Mouse (Mus musculus) MEL (cell line): Measurements from ENCODE around the gene Dot1l. TPM values are rescaled to one million over a fixed set of nuclear protein-coding genes. Genes with fewer than 3 reads are reported as not detected.

Experiments
- DNase-seq: peaks from one replicate; pipeline ENCODE4 v3.0.0; 2011; ENCODE audit warnings: low read depth, low spot score
- H3K27ac ChIP-seq: 2 replicates; pipeline ENCODE4 v1.5.1; 2012; ENCODE audit warnings: low read depth, mild to moderate bottlenecking, control low read depth, low read length, moderate library complexity; ENCODE audit not compliant: control insufficient read depth
- H3K27me3 ChIP-seq, 2 experiments: fragments of 150-350 bp in 1 of 2; sonication (generic) in 1 of 2; 2 replicates each; pipeline ENCODE4 v1.6.1; 2012; ENCODE audit warnings: low read length in 2 of 2, mild to moderate bottlenecking in 2 of 2, improper control_type of control experiment in 1 of 2, moderate library complexity in 1 of 2; ENCODE audit not compliant: insufficient read depth in 2 of 2, control insufficient read depth in 1 of 2
- H3K36me3 ChIP-seq, 2 experiments: 2 replicates each; pipeline ENCODE4 v1.6.1; 2012 to 2014; ENCODE audit warnings: low read length in 2 of 2, improper control_type of control experiment in 1 of 2, inconsistent platforms in 1 of 2, mild to moderate bottlenecking in 1 of 2; ENCODE audit not compliant: insufficient read depth in 2 of 2, control insufficient read depth in 1 of 2
- H3K4me1 ChIP-seq, 2 experiments: fragments of 150-350 bp in 1 of 2; sonication (generic) in 1 of 2; 2 replicates each; pipeline ENCODE4 v1.6.1; 2012; ENCODE audit warnings: low read length in 2 of 2, improper control_type of control experiment in 1 of 2, mild to moderate bottlenecking in 1 of 2; ENCODE audit not compliant: insufficient read depth in 2 of 2, control insufficient read depth in 1 of 2
- H3K4me3 ChIP-seq, 2 experiments: fragments of 150-350 bp in 1 of 2; sonication (generic) in 1 of 2; 2 replicates each; pipeline ENCODE4 v1.5.1; 2012; ENCODE audit warnings: low read depth in 2 of 2, low read length in 2 of 2, mild to moderate bottlenecking in 2 of 2, moderate library complexity in 2 of 2, control low read depth in 1 of 2, improper control_type of control experiment in 1 of 2; ENCODE audit not compliant: control insufficient read depth in 1 of 2, insufficient read depth in 1 of 2
- H3K79me2 ChIP-seq: 2 replicates; pipeline ENCODE4 v1.6.1; 2012; ENCODE audit warnings: mild to moderate bottlenecking, low read length, moderate library complexity; ENCODE audit not compliant: control insufficient read depth, poor library complexity, insufficient read depth
- H3K9ac ChIP-seq: 2 replicates; pipeline ENCODE4 v1.6.1; 2012; ENCODE audit warnings: low read depth, mild to moderate bottlenecking, control low read depth, low read length, moderate library complexity; ENCODE audit not compliant: control insufficient read depth, poor library complexity, severe bottlenecking
- H3K9me3 ChIP-seq: fragments of 150-350 bp; sonication (generic); replicated peaks from 2 replicates; pipeline ENCODE4 v1.6.1; 2012; ENCODE audit warnings: mild to moderate bottlenecking, low read length, improper control_type of control experiment, moderate library complexity; ENCODE audit not compliant: insufficient read depth
- CHD1 ChIP-seq: IDR thresholded peaks from 2 replicates; pipeline ENCODE4 v1.6.1; 2012; ENCODE audit warnings: low read depth, mild to moderate bottlenecking, inconsistent platforms, low read length, improper control_type of control experiment
- CTCF ChIP-seq, 3 experiments: IDR thresholded peaks in 2 of 3; conservative IDR thresholded peaks in 1 of 3; 2 replicates each; pipeline ENCODE4 v1.5.1; 2011 to 2012; ENCODE audit warnings: low read length in 3 of 3, low read depth in 2 of 3, mild to moderate bottlenecking in 2 of 3, improper control_type of control experiment in 1 of 3, inconsistent platforms in 1 of 3, mixed read lengths in 1 of 3, moderate library complexity in 1 of 3; ENCODE audit not compliant: control insufficient read depth in 1 of 3, insufficient read depth in 1 of 3, poor library complexity in 1 of 3, severe bottlenecking in 1 of 3
- E2F4 ChIP-seq: IDR thresholded peaks from 2 replicates; pipeline ENCODE4 v1.6.1; 2011; ENCODE audit warnings: low read depth, low read length, improper control_type of control experiment, borderline replicate concordance
- ELF1 ChIP-seq: IDR thresholded peaks from 2 replicates; pipeline ENCODE4 v1.6.1; 2014; ENCODE audit warnings: low read depth, mild to moderate bottlenecking, inconsistent platforms, low read length, improper control_type of control experiment, moderate library complexity
- EP300 ChIP-seq, 2 experiments: IDR thresholded peaks; 2 replicates each; pipeline ENCODE4 v1.6.1; 2011; ENCODE audit warnings: improper control_type of control experiment in 2 of 2, low read length in 2 of 2, low read depth in 1 of 2, mild to moderate bottlenecking in 1 of 2
- ETS1 ChIP-seq: IDR thresholded peaks from 2 replicates; pipeline ENCODE4 v1.6.1; 2012; ENCODE audit warnings: low read depth, mild to moderate bottlenecking, inconsistent platforms, low read length, improper control_type of control experiment, moderate library complexity
- GABPA ChIP-seq: IDR thresholded peaks from 2 replicates; pipeline ENCODE4 v1.6.1; 2012; ENCODE audit warnings: low read depth, mild to moderate bottlenecking, inconsistent platforms, low read length, improper control_type of control experiment, moderate library complexity
- JUND ChIP-seq: IDR thresholded peaks from 2 replicates; pipeline ENCODE4 v1.6.1; 2011; ENCODE audit warnings: low read depth, mild to moderate bottlenecking, improper control_type of control experiment, low read length
- MAFK ChIP-seq: IDR thresholded peaks from 2 replicates; pipeline ENCODE4 v1.6.1; 2011; ENCODE audit warnings: low read depth, mild to moderate bottlenecking, low read length, improper control_type of control experiment, borderline replicate concordance
- MAX ChIP-seq: IDR thresholded peaks from 2 replicates; pipeline ENCODE4 v1.6.1; 2011; ENCODE audit warnings: low read length, improper control_type of control experiment
- MAZ ChIP-seq: IDR thresholded peaks from 2 replicates; pipeline ENCODE4 v1.6.1; 2012; ENCODE audit warnings: low read depth, mild to moderate bottlenecking, inconsistent platforms, low read length, improper control_type of control experiment
- MYB ChIP-seq: IDR thresholded peaks from 2 replicates; pipeline ENCODE4 v1.6.1; 2011; ENCODE audit warnings: mild to moderate bottlenecking, low read depth, low read length, improper control_type of control experiment
- NELFE ChIP-seq: IDR thresholded peaks from 2 replicates; pipeline ENCODE4 v1.6.1; 2011; ENCODE audit warnings: low read depth, low read length, improper control_type of control experiment
- NRF1 ChIP-seq: IDR thresholded peaks from 2 replicates; pipeline ENCODE4 v1.6.1; 2014; ENCODE audit warnings: low read depth, mild to moderate bottlenecking, inconsistent platforms, low read length, improper control_type of control experiment, moderate library complexity; ENCODE audit not compliant: poor library complexity, insufficient read depth, severe bottlenecking
- POLR2A ChIP-seq, 2 experiments: IDR thresholded peaks; 2 replicates each; pipeline ENCODE4 v1.6.1; 2011 to 2012; ENCODE audit warnings: low read length in 2 of 2, mild to moderate bottlenecking in 2 of 2, control low read depth in 1 of 2, improper control_type of control experiment in 1 of 2, low read depth in 1 of 2, moderate library complexity in 1 of 2; ENCODE audit not compliant: control insufficient read depth in 1 of 2, insufficient read depth in 1 of 2, poor library complexity in 1 of 2
- POLR2AphosphoS2 ChIP-seq: IDR thresholded peaks from 2 replicates; pipeline ENCODE4 v1.6.1; 2011; ENCODE audit warnings: low read length, improper control_type of control experiment
- POLR2AphosphoS5 ChIP-seq: IDR thresholded peaks from 2 replicates; pipeline ENCODE4 v1.6.1; 2012; ENCODE audit warnings: low read depth, borderline replicate concordance, mild to moderate bottlenecking, inconsistent platforms, low read length, moderate library complexity, mixed read lengths
- RCOR1 ChIP-seq: IDR thresholded peaks from 2 replicates; pipeline ENCODE4 v1.6.1; 2012; ENCODE audit warnings: low read depth, mild to moderate bottlenecking, inconsistent platforms, low read length, improper control_type of control experiment
- TCF12 ChIP-seq: IDR thresholded peaks from 2 replicates; pipeline ENCODE4 v1.6.1; 2014; ENCODE audit warnings: low read depth, mild to moderate bottlenecking, inconsistent platforms, low read length, improper control_type of control experiment, moderate library complexity
- USF2 ChIP-seq, 2 experiments: IDR thresholded peaks; 2 replicates each; pipeline ENCODE4 v1.6.1; 2011 to 2012; ENCODE audit warnings: improper control_type of control experiment in 2 of 2, low read length in 2 of 2, borderline replicate concordance in 1 of 2, inconsistent platforms in 1 of 2, low read depth in 1 of 2, mild to moderate bottlenecking in 1 of 2; ENCODE audit not compliant: insufficient read depth in 1 of 2
- ZC3H11A ChIP-seq: IDR thresholded peaks from 2 replicates; pipeline ENCODE4 v1.6.1; 2012; ENCODE audit warnings: low read depth, mild to moderate bottlenecking, inconsistent platforms, low read length, improper control_type of control experiment
- ZKSCAN1 ChIP-seq: IDR thresholded peaks from 2 replicates; pipeline ENCODE4 v1.6.1; 2012; ENCODE audit warnings: low read depth, mild to moderate bottlenecking, inconsistent platforms, low read length, improper control_type of control experiment, moderate library complexity
- ZMIZ1 ChIP-seq: IDR thresholded peaks from 2 replicates; pipeline ENCODE4 v1.6.1; 2012; ENCODE audit warnings: low read depth, mild to moderate bottlenecking, inconsistent platforms, low read length, improper control_type of control experiment, moderate library complexity
- polyA plus RNA-seq, 2 experiments: library from polyadenylated mRNA; stranded (reverse) in 1 of 2; unstranded in 1 of 2; fragments of >175 nt in 1 of 2; fragments of >200 nt in 1 of 2; gene quantifications; 2 replicates each; pipeline versions ENCODE4 v1.2.1 to v1.2.4; 2012; ENCODE audit warnings: low replicate concordance in 2 of 2, low read depth in 1 of 2; ENCODE audit not compliant: insufficient read length in 2 of 2, insufficient read depth in 1 of 2, missing spikeins in 1 of 2
- total RNA-seq: library from RNA; depleted of rRNA; stranded (reverse); fragments of 300-350 nt; gene quantifications from 2 replicates; pipeline ENCODE4 v1.2.3, GENCODE M21; 2012

The Dot1l gene
- total and polyA plus RNA-seq, 3 experiments: 15.0 to 70.6 TPM; not detected in 1

DNA sequence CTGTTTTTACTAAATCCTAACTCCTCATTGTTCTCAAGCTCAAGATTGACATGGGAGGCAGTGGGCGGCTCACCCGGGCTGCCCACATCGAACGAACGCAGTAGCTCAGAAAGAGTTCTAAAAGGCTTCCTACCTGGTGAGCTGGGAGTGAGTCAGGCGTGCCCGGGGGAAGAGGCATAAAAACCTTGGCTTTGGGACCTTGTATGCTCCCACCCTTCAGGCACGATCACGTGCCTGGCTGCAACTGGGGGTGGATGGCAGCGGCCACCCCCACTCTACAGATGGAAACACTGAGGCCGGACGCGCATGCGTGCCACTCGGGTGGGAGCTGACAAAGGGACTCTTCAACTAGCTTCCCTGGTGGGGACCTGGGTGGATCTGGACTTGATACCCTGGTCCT is 87.3 kb downstream of the Dot1l start:
- Histone ChIP-seq H3K9me3 (no peaks in the 10 kb centered on the region), H3K27ac (no peak overlapping the region), H3K27me3 (no peaks in the 10 kb centered on the region; a peak in 1 of 4 replicates), H3K4me3 (no peak overlapping the region), H3K79me2 (no peaks in the 10 kb centered on the region), H3K9ac (no peak overlapping the region), H3K36me3 (no peaks in the 10 kb centered on the region), H3K4me1 (no peaks in the 10 kb centered on the region)
- DNase-seq: no peak
- TF ChIP-seq USF2 (IDR thresholded peaks at IDR 0.05; ENCODE audit: borderline replicate concordance in 1 of 2, insufficient read depth in 1 of 2, low read depth in 1 of 2, low read length in 2 of 2): no peak
- no peak for TF ChIP-seq NRF1
- TF ChIP-seq MYB: no peak
- TF ChIP-seq ZKSCAN1: no peak
- TF ChIP-seq MAZ: no peak
- no peak for TF ChIP-seq POLR2AphosphoS2
- no peak for TF ChIP-seq POLR2A (IDR thresholded peaks at IDR 0.05; ENCODE audit: control insufficient read depth in 1 of 2, insufficient read depth in 1 of 2, low read depth in 1 of 2, low read length in 2 of 2, poor library complexity in 1 of 2)
- no peak for TF ChIP-seq ZMIZ1
- no peak for TF ChIP-seq ETS1
- no peak for TF ChIP-seq RCOR1
- no peak for TF ChIP-seq POLR2AphosphoS5
- TF ChIP-seq CTCF (IDR thresholded peaks at IDR 0.05 in 2 of 3, conservative IDR thresholded peaks at IDR 0.05 in 1 of 3; ENCODE audit: control insufficient read depth in 1 of 3, insufficient read depth in 1 of 3, low read depth in 2 of 3, low read length in 3 of 3, poor library complexity in 1 of 3, severe bottlenecking in 1 of 3): no peak
- no peak for TF ChIP-seq GABPA
- no peak for TF ChIP-seq MAX
- no peak for TF ChIP-seq ZC3H11A
- TF ChIP-seq MAFK: no peak

GRCm38 (mm10) chr10:80843087-80843930 is 88.3 kb downstream of the Dot1l start:
- no peak overlapping the region for H3K4me3 ChIP-seq
- peaks cover 0 to 2% of the 10 kb centered on the region in 2 experiments; a peak in 1 of 4 replicates for H3K4me1 ChIP-seq
- no peaks in the 10 kb centered on the region; a peak in 1 of 4 replicates for H3K27me3 ChIP-seq
- TF ChIP-seq E2F4: no peak
- no peak for TF ChIP-seq ZC3H11A
- no peak for TF ChIP-seq MYB
- no peak for TF ChIP-seq TCF12
- no peak for TF ChIP-seq JUND
- no peak for TF ChIP-seq NELFE
- no peak for TF ChIP-seq CHD1
- no peak for TF ChIP-seq EP300 (IDR thresholded peaks at IDR 0.05; ENCODE audit: low read depth in 1 of 2, low read length in 2 of 2)
- TF ChIP-seq ELF1: no peak
- no peaks in the 10 kb centered on the region for H3K79me2 ChIP-seq
- H3K27ac ChIP-seq: no peak overlapping the region
- no peaks in the 10 kb centered on the region for H3K36me3 ChIP-seq
- no peak overlapping the region for H3K9ac ChIP-seq
- no peaks in the 10 kb centered on the region for H3K9me3 ChIP-seq
- DNase-seq: no peak
